Mouse (Mus musculus): ENCODE results near the gene Ints1. TPM values are rescaled to one million over a fixed set of nuclear protein-coding genes. Genes with fewer than 3 reads are reported as not detected.

Ints1 gene
- polyA plus RNA-seq, 1 experiment = 46.4 TPM

- no peak overlapping the region for H3K4me2 ChIP-seq (ENCODE audit: low read depth)
- TF ChIP-seq TCF12 (IDR thresholded peaks at IDR 0.05; ENCODE audit: insufficient read depth, poor library complexity, severe bottlenecking) (no peak), MAX (IDR thresholded peaks at IDR 0.05; ENCODE audit: low read depth) (no peak), USF1 (IDR thresholded peaks at IDR 0.05; ENCODE audit: low read depth) (no peak), TCF3 (IDR thresholded peaks at IDR 0.05; ENCODE audit: insufficient read length, low read depth) (no peak), POLR2A (IDR thresholded peaks at IDR 0.05; ENCODE audit: insufficient read length, low read depth) (no peak), SRF (IDR thresholded peaks at IDR 0.05; ENCODE audit: control insufficient read depth, insufficient read length, low read depth) (no peak), REST (IDR thresholded peaks at IDR 0.05; ENCODE audit: insufficient read depth, insufficient read length) (no peak), MYOG (IDR thresholded peaks at IDR 0.05; ENCODE audit: control insufficient read depth in 1 of 3, insufficient read depth in 1 of 3, insufficient read length in 2 of 3, low read depth in 2 of 3) (no peak), MYOD1 (IDR thresholded peaks at IDR 0.05; ENCODE audit: control insufficient read depth in 1 of 3, insufficient read length in 2 of 3, low read depth in 2 of 3) (no peak), POLR2AphosphoS2 (IDR thresholded peaks at IDR 0.05; ENCODE audit: insufficient read length, low read depth) (no peak), E2F4 (IDR thresholded peaks at IDR 0.05; ENCODE audit: insufficient read depth) (no peak), CEBPB (IDR thresholded peaks at IDR 0.05; ENCODE audit: insufficient read depth, poor library complexity, severe bottlenecking) (no peak)
- no peaks in the 10 kb centered on the region for H3K27me3 ChIP-seq (ENCODE audit: control insufficient read depth, insufficient read depth, insufficient read length)
- no peak overlapping the region for H3K4me3 ChIP-seq
- peaks cover 17% of the 10 kb centered on the region for H3K79me2 ChIP-seq (ENCODE audit: control insufficient read depth, insufficient read depth)
- peaks cover 5% of the 10 kb centered on the region for H3K36me3 ChIP-seq (ENCODE audit: control insufficient read depth, insufficient read depth)
- H3ac ChIP-seq (ENCODE audit: control insufficient read depth, insufficient read length) = no peak overlapping the region
Observed at GRCm38 (mm10) chr5:139801231-139801630, 25.8 kb upstream of the Ints1 start.

- TF ChIP-seq POLR2A (IDR thresholded peaks at IDR 0.05; ENCODE audit: insufficient read length, low read depth) = no peak
- no peak for TF ChIP-seq USF1 (IDR thresholded peaks at IDR 0.05; ENCODE audit: low read depth)
- TF ChIP-seq POLR2AphosphoS2 (IDR thresholded peaks at IDR 0.05; ENCODE audit: insufficient read length, low read depth) = no peak
- TF ChIP-seq MYOG (IDR thresholded peaks at IDR 0.05; ENCODE audit: control insufficient read depth in 1 of 3, insufficient read depth in 1 of 3, insufficient read length in 2 of 3, low read depth in 2 of 3) = no peak
- TF ChIP-seq MAX (IDR thresholded peaks at IDR 0.05; ENCODE audit: low read depth) = no peak
- TF ChIP-seq REST (IDR thresholded peaks at IDR 0.05; ENCODE audit: insufficient read depth, insufficient read length) = no peak
- TF ChIP-seq TCF3 (IDR thresholded peaks at IDR 0.05; ENCODE audit: insufficient read length, low read depth) = no peak
- no peak for TF ChIP-seq SRF (IDR thresholded peaks at IDR 0.05; ENCODE audit: control insufficient read depth, insufficient read length, low read depth)
- TF ChIP-seq TCF12 (IDR thresholded peaks at IDR 0.05; ENCODE audit: insufficient read depth, poor library complexity, severe bottlenecking) = no peak
- no peak for TF ChIP-seq CEBPB (IDR thresholded peaks at IDR 0.05; ENCODE audit: insufficient read depth, poor library complexity, severe bottlenecking)
- TF ChIP-seq E2F4 (IDR thresholded peaks at IDR 0.05; ENCODE audit: insufficient read depth) = no peak
- TF ChIP-seq MYOD1 (IDR thresholded peaks at IDR 0.05; ENCODE audit: control insufficient read depth in 1 of 3, insufficient read length in 2 of 3, low read depth in 2 of 3) = no peak
- peaks cover 5% of the 10 kb centered on the region for H3K36me3 ChIP-seq (ENCODE audit: control insufficient read depth, insufficient read depth)
- no peaks in the 10 kb centered on the region for H3K27me3 ChIP-seq (ENCODE audit: control insufficient read depth, insufficient read depth, insufficient read length)
- no peak overlapping the region for H3K4me2 ChIP-seq (ENCODE audit: low read depth)
- no peak overlapping the region for H3ac ChIP-seq (ENCODE audit: control insufficient read depth, insufficient read length)
- H3K4me3 ChIP-seq = no peak overlapping the region
- H3K79me2 ChIP-seq (ENCODE audit: control insufficient read depth, insufficient read depth) = peaks cover 20% of the 10 kb centered on the region
Observed at GRCm38 (mm10) chr5:139799801-139800590, 24.5 kb upstream of the Ints1 start.

- Histone ChIP-seq H3K36me3 (ENCODE audit: control insufficient read depth, insufficient read depth) (peaks cover 5% of the 10 kb centered on the region), H3K4me3 (no peak overlapping the region), H3K79me2 (ENCODE audit: control insufficient read depth, insufficient read depth) (peaks cover 23% of the 10 kb centered on the region), H3K4me2 (ENCODE audit: low read depth) (no peak overlapping the region), H3ac (ENCODE audit: control insufficient read depth, insufficient read length) (no peak overlapping the region), H3K27me3 (ENCODE audit: control insufficient read depth, insufficient read depth, insufficient read length) (no peaks in the 10 kb centered on the region)
- TF ChIP-seq MAX (IDR thresholded peaks at IDR 0.05; ENCODE audit: low read depth) = no peak
- no peak for TF ChIP-seq CEBPB (IDR thresholded peaks at IDR 0.05; ENCODE audit: insufficient read depth, poor library complexity, severe bottlenecking)
- no peak for TF ChIP-seq REST (IDR thresholded peaks at IDR 0.05; ENCODE audit: insufficient read depth, insufficient read length)
- TF ChIP-seq E2F4 (IDR thresholded peaks at IDR 0.05; ENCODE audit: insufficient read depth) = no peak
- TF ChIP-seq TCF3 (IDR thresholded peaks at IDR 0.05; ENCODE audit: insufficient read length, low read depth) = no peak
- no peak for TF ChIP-seq MYOD1 (IDR thresholded peaks at IDR 0.05; ENCODE audit: control insufficient read depth in 1 of 3, insufficient read length in 2 of 3, low read depth in 2 of 3)
- no peak for TF ChIP-seq POLR2AphosphoS2 (IDR thresholded peaks at IDR 0.05; ENCODE audit: insufficient read length, low read depth)
- TF ChIP-seq TCF12 (IDR thresholded peaks at IDR 0.05; ENCODE audit: insufficient read depth, poor library complexity, severe bottlenecking) = no peak
- no peak for TF ChIP-seq USF1 (IDR thresholded peaks at IDR 0.05; ENCODE audit: low read depth)
Observed at GRCm38 (mm10) chr5:139799041-139799440, 23.6 kb upstream of the Ints1 start.

GRCm38 (mm10) chr5:139798168-139798900 is 22.9 kb upstream of the Ints1 start:
- peaks cover 5% of the 10 kb centered on the region for H3K36me3 ChIP-seq (ENCODE audit: control insufficient read depth, insufficient read depth)
- H3K4me3 ChIP-seq = no peak overlapping the region
- peak overlapping the region; percentile 92 for H3K4me2 ChIP-seq (ENCODE audit: low read depth)

More at GRCm38 (mm10) chr5:139798168-139798900, 22.9 kb upstream of the Ints1 start:
- H3ac ChIP-seq (ENCODE audit: control insufficient read depth, insufficient read length) = no peak overlapping the region
- peaks cover 30% of the 10 kb centered on the region for H3K79me2 ChIP-seq (ENCODE audit: control insufficient read depth, insufficient read depth)
- H3K27me3 ChIP-seq (ENCODE audit: control insufficient read depth, insufficient read depth, insufficient read length) = no peaks in the 10 kb centered on the region
- TF ChIP-seq USF1 (IDR thresholded peaks at IDR 0.05; ENCODE audit: low read depth) (no peak), POLR2AphosphoS2 (IDR thresholded peaks at IDR 0.05; ENCODE audit: insufficient read length, low read depth) (no peak), MAX (IDR thresholded peaks at IDR 0.05; ENCODE audit: low read depth) (no peak), E2F4 (IDR thresholded peaks at IDR 0.05; ENCODE audit: insufficient read depth) (no peak), TCF3 (IDR thresholded peaks at IDR 0.05; ENCODE audit: insufficient read length, low read depth) (no peak), CEBPB (IDR thresholded peaks at IDR 0.05; ENCODE audit: insufficient read depth, poor library complexity, severe bottlenecking) (no peak), REST (IDR thresholded peaks at IDR 0.05; ENCODE audit: insufficient read depth, insufficient read length) (no peak)
